Mouse (Mus musculus): ENCODE measurements around the gene Has1. TPM values are rescaled to one million over a fixed set of nuclear protein-coding genes. Genes with fewer than 3 reads are reported as not detected.
A peak's percentile ranks its signal among the peaks of the same experiment; 100 is the strongest.

The Has1 gene
- polyA plus RNA-seq, 1 experiment: 0.16 TPM

GRCm38 (mm10) chr17:17825921-17826591, 28.9 kb downstream of the Has1 start:
- TF ChIP-seq CTCF (IDR thresholded peaks at IDR 0.05; ENCODE audit: extremely low read depth, insufficient read length, insufficient replicate concordance, low read depth, low read length): no peak
- TF ChIP-seq POLR2A (IDR thresholded peaks at IDR 0.05; ENCODE audit: low read depth, low read length): no peak
- WGBS: 4% methylated on average over 20 of the region's 22 CpGs
- Histone ChIP-seq H3K4me1 (ENCODE audit: control insufficient read depth, insufficient read depth, insufficient read length, low read length) (peaks cover 3% of the 10 kb centered on the region; the same call in 1 of the 2 replicates), H3K27me3 (ENCODE audit: control insufficient read depth, insufficient read depth, low read length) (peaks cover 22% of the 10 kb centered on the region), H3K4me3 (ENCODE audit: low read depth, low read length) (peak overlapping the region; percentile 82), H3K36me3 (ENCODE audit: control insufficient read depth, insufficient read depth, low read length) (no peaks in the 10 kb centered on the region), H3K27ac (ENCODE audit: insufficient read depth, low read depth, low read length) (peak overlapping the region; percentile 91)

- TF ChIP-seq POLR2A (IDR thresholded peaks at IDR 0.05; ENCODE audit: low read depth, low read length) (no peak), CTCF (IDR thresholded peaks at IDR 0.05; ENCODE audit: extremely low read depth, insufficient read length, insufficient replicate concordance, low read depth, low read length) (no peak)
- no peaks in the 10 kb centered on the region for H3K36me3 ChIP-seq (ENCODE audit: control insufficient read depth, insufficient read depth, low read length)
- no peak overlapping the region for H3K4me3 ChIP-seq (ENCODE audit: low read depth, low read length)
- WGBS: 68% methylated on average over 6 of the region's 6 CpGs
- H3K27ac ChIP-seq (ENCODE audit: insufficient read depth, low read depth, low read length): no peak overlapping the region
- peaks cover 19% of the 10 kb centered on the region for H3K27me3 ChIP-seq (ENCODE audit: control insufficient read depth, insufficient read depth, low read length)
- H3K4me1 ChIP-seq (ENCODE audit: control insufficient read depth, insufficient read depth, insufficient read length, low read length): peaks cover 3% of the 10 kb centered on the region; the same call in 1 of the 2 replicates
Observed at GRCm38 (mm10) chr17:17823612-17824336, 31.2 kb downstream of the Has1 start.

- no peaks in the 10 kb centered on the region for H3K4me1 ChIP-seq (ENCODE audit: control insufficient read depth, insufficient read depth, insufficient read length, low read length)
- no peak overlapping the region for H3K4me3 ChIP-seq (ENCODE audit: low read depth, low read length)
- H3K36me3 ChIP-seq (ENCODE audit: control insufficient read depth, insufficient read depth, low read length): no peaks in the 10 kb centered on the region
- 53% methylated on average over 2 of the region's 2 CpGs for WGBS
- H3K27ac ChIP-seq (ENCODE audit: insufficient read depth, low read depth, low read length): no peak overlapping the region
- no peak for TF ChIP-seq CTCF (IDR thresholded peaks at IDR 0.05; ENCODE audit: extremely low read depth, insufficient read length, insufficient replicate concordance, low read depth, low read length)
- TF ChIP-seq POLR2A (IDR thresholded peaks at IDR 0.05; ENCODE audit: low read depth, low read length): no peak
- H3K27me3 ChIP-seq (ENCODE audit: control insufficient read depth, insufficient read depth, low read length): no peaks in the 10 kb centered on the region
Observed at GRCm38 (mm10) chr17:17795527-17795926, 59.5 kb downstream of the Has1 start.

Other genes starting within 250 kb of the Has1 start
- gene Lnpep, start 230.2 kb downstream of the Has1 start, polyA plus RNA-seq (2012; rRNA removed): 1.8 and 3.4 TPM in 2 replicates
- gene Vmn2r90, start 151.5 kb downstream of the Has1 start, polyA plus RNA-seq (2012; rRNA removed): not detected in 2 replicates
- 4.2 and 4.3 TPM in 2 replicates for gene Spaca6, start 28.0 kb downstream of the Has1 start, polyA plus RNA-seq (2012; rRNA removed)
- gene Fpr1, start 28.7 kb upstream of the Has1 start, polyA plus RNA-seq (2012; rRNA removed): 0.09 and 0.11 TPM in 2 replicates
- 0.19 TPM in 1 of 2 replicates, not detected in the other for gene Fpr2, start 32.6 kb upstream of the Has1 start, polyA plus RNA-seq (2012; rRNA removed)
- gene Fpr3, start 32.6 kb upstream of the Has1 start, polyA plus RNA-seq (2012; rRNA removed): not detected in 2 replicates
- gene Fpr-rs4, start 166.5 kb upstream of the Has1 start, polyA plus RNA-seq (2012; rRNA removed): not detected in 2 replicates
- gene Vmn2r124, start 194.2 kb upstream of the Has1 start, polyA plus RNA-seq (2012; rRNA removed): not detected in 2 replicates
- gene Vmn2r91, start 229.8 kb upstream of the Has1 start, polyA plus RNA-seq (2012; rRNA removed): not detected in 2 replicates

Measured in small intestine, adult 2 months (tissue).